In genomic region chr8:45751512-45752502, GRCm38 (mm10) we compare ENCODE assay signal across 16 mouse cellular contexts.
DNase-seq lines count a peak whose midpoint lies in the region; ATAC-seq and TF ChIP-seq lines count a peak whose summit lies in the region.
"Had no signal": no experiment of that assay in that cellular context is flagged by ENCODE, and none has a peak within 500 bp of the region (broad histone marks: within the 10 kb centered on the region; RNA-seq: fewer than 3 reads in every experiment).

No protein-coding gene starts in this region.

- peak; percentile 48 for DNase-seq in hindbrain, embryonic 11.5 days (ENCODE audit: low spot score)
- no peak for DNase-seq in hindbrain, embryonic 10.5 days (ENCODE audit: low spot score)
- no peak for DNase-seq in lung, postnatal 0 days (ENCODE audit: low spot score)
- DNase-seq in lung, adult 18-20 months, result no peak
- peak; percentile 20 for DNase-seq in NIH3T3 (ENCODE audit: low read depth)
- DNase-seq: adrenal gland, postnatal 14 days; cerebellum, adult 9-11 months; kidney, adult 11 months; layer of hippocampus, postnatal 36 days; lung, postnatal 14 days had no signal

- no peaks in the 10 kb centered on the region for H3K36me3 ChIP-seq in hindbrain, embryonic 11.5 days (ENCODE audit: control insufficient read depth, insufficient read depth, low read length)
- 0 out of 2 replicates have a peak, but pooled peaks cover 2% of the 10 kb centered on the region for H3K36me3 ChIP-seq in hindbrain, embryonic 10.5 days
- no peaks in the 10 kb centered on the region for H3K36me3 ChIP-seq in lung, postnatal 0 days (ENCODE audit: insufficient read depth, low read length)
- H3K36me3 ChIP-seq in forebrain, embryonic 15.5 days, result peaks cover 6% of the 10 kb centered on the region; the same call in 1 of the 2 replicates
- H3K36me3 ChIP-seq: G1E had no signal

- 63% methylated on average over 12 of the region's 12 CpGs for WGBS in hindbrain, embryonic 11.5 days
- 69% methylated on average over 12 of the region's 12 CpGs for WGBS in hindbrain, embryonic 10.5 days
- WGBS in lung, postnatal 0 days, result 71% methylated on average over 12 of the region's 12 CpGs
- WGBS in forebrain, embryonic 15.5 days, result 52% methylated on average over 12 of the region's 12 CpGs

- peak; percentile 68 for ATAC-seq in hindbrain, embryonic 11.5 days (ENCODE audit: low FRiP score)
- no peak for ATAC-seq in lung, postnatal 0 days
- ATAC-seq in forebrain, embryonic 15.5 days (replicated peaks), result peak; percentile 63
- no peak for ATAC-seq in megakaryocyte progenitor cell, adult 5-6 weeks (replicated peaks; ENCODE audit: poor library complexity)
- ATAC-seq in erythroid progenitor cell, adult 5-6 weeks (replicated peaks; ENCODE audit: low FRiP score, poor library complexity, severe bottlenecking), result no peak

- no peaks in the 10 kb centered on the region for H3K27me3 ChIP-seq in hindbrain, embryonic 11.5 days (ENCODE audit: control insufficient read depth, insufficient read depth, low read length)
- no peaks in the 10 kb centered on the region for H3K27me3 ChIP-seq in hindbrain, embryonic 10.5 days (ENCODE audit: insufficient read depth, poor library complexity, severe bottlenecking)
- H3K27me3 ChIP-seq in lung, postnatal 0 days (replicated peaks; ENCODE audit: insufficient read depth, low read length), result no peaks in the 10 kb centered on the region
- H3K27me3 ChIP-seq in forebrain, embryonic 15.5 days, result no peaks in the 10 kb centered on the region
- H3K27me3 ChIP-seq: heart, embryonic 13.5 days; neural tube, embryonic 13.5 days had no signal

- H3K4me2 ChIP-seq in hindbrain, embryonic 11.5 days (replicated peaks; ENCODE audit: low read depth, low read length), result no peak overlapping the region
- no peak overlapping the region for H3K4me2 ChIP-seq in lung, postnatal 0 days (replicated peaks; ENCODE audit: low read depth, low read length)
- H3K4me2 ChIP-seq in forebrain, embryonic 15.5 days (replicated peaks), result no peak overlapping the region
- H3K4me2 ChIP-seq: heart, embryonic 13.5 days; neural tube, embryonic 13.5 days had no signal

- TF ChIP-seq CTCF in lung, postnatal 0 days (IDR thresholded peaks at IDR 0.05), result peak; percentile 42

- no peak overlapping the region for H3K4me3 ChIP-seq in hindbrain, embryonic 11.5 days (ENCODE audit: low read depth, low read length)
- no peak overlapping the region for H3K4me3 ChIP-seq in hindbrain, embryonic 10.5 days
- no peak overlapping the region for H3K4me3 ChIP-seq in lung, postnatal 0 days (ENCODE audit: low read depth, low read length)
- H3K4me3 ChIP-seq in forebrain, embryonic 15.5 days, result no peak overlapping the region
- H3K4me3 ChIP-seq: heart, embryonic 13.5 days; neural tube, embryonic 13.5 days had no signal

- TF ChIP-seq EP300 in lung, postnatal 0 days (IDR thresholded peaks at IDR 0.05), result no peak

- no peaks in the 10 kb centered on the region for H3K9me3 ChIP-seq in hindbrain, embryonic 11.5 days (ENCODE audit: control insufficient read depth, low read length)
- H3K9me3 ChIP-seq in hindbrain, embryonic 10.5 days, result no peaks in the 10 kb centered on the region
- H3K9me3 ChIP-seq in lung, postnatal 0 days (ENCODE audit: low read length), result no peaks in the 10 kb centered on the region
- no peaks in the 10 kb centered on the region for H3K9me3 ChIP-seq in forebrain, embryonic 15.5 days
- H3K9me3 ChIP-seq: G1E; heart, embryonic 13.5 days; neural tube, embryonic 13.5 days had no signal

- no peak overlapping the region for H3K9ac ChIP-seq in hindbrain, embryonic 11.5 days (ENCODE audit: low read depth, low read length)
- H3K9ac ChIP-seq in lung, postnatal 0 days (replicated peaks; ENCODE audit: low read depth), result no peak overlapping the region
- H3K9ac ChIP-seq in forebrain, embryonic 15.5 days (replicated peaks), result no peak overlapping the region
- H3K9ac ChIP-seq: heart, embryonic 13.5 days; neural tube, embryonic 13.5 days had no signal

- no peaks in the 10 kb centered on the region for H3K4me1 ChIP-seq in hindbrain, embryonic 11.5 days (replicated peaks; ENCODE audit: control insufficient read depth, insufficient read depth, low read length)
- H3K4me1 ChIP-seq in hindbrain, embryonic 10.5 days (replicated peaks), result 0 out of 2 replicates have a peak, but pooled peaks cover 2% of the 10 kb centered on the region
- no peaks in the 10 kb centered on the region for H3K4me1 ChIP-seq in lung, postnatal 0 days (ENCODE audit: insufficient read depth, low read depth, low read length)
- H3K4me1 ChIP-seq in forebrain, embryonic 15.5 days, result peaks cover 21% of the 10 kb centered on the region

- H3K27ac ChIP-seq in hindbrain, embryonic 11.5 days (ENCODE audit: low read depth, low read length), result no peak overlapping the region
- no peak overlapping the region for H3K27ac ChIP-seq in hindbrain, embryonic 10.5 days
- no peak overlapping the region for H3K27ac ChIP-seq in lung, postnatal 0 days (ENCODE audit: low read length)
- peak overlapping the region; percentile 58 for H3K27ac ChIP-seq in forebrain, embryonic 15.5 days (replicated peaks)
- H3K27ac ChIP-seq: heart, embryonic 13.5 days; neural tube, embryonic 13.5 days had no signal

Comparison
In these comparisons a context has a peak if more than half of its experiments do, and no peak if none do; other contexts are left out.
1. DNase-seq: peak in hindbrain, embryonic 11.5 days (single experiment) and NIH3T3 (single experiment); none in hindbrain, embryonic 10.5 days (single experiment), lung, postnatal 0 days (single experiment) and lung, adult 18-20 months (0 of 2).
2. ATAC-seq: peak in hindbrain, embryonic 11.5 days (single experiment) and forebrain, embryonic 15.5 days (single experiment); none in lung, postnatal 0 days (single experiment), megakaryocyte progenitor cell, adult 5-6 weeks (single experiment) and erythroid progenitor cell, adult 5-6 weeks (single experiment).